Mouse (Mus musculus): ENCODE results near the gene Gm3755. TPM values are rescaled to one million over a fixed set of nuclear protein-coding genes. Genes with fewer than 3 reads are reported as not detected.
A peak's percentile ranks its signal among the peaks of the same experiment; 100 is the strongest.
"Not testable (repeated sequence)": the region's sequence is repeated elsewhere in the genome, so short reads cannot be mapped to it uniquely, and the experiment has no call there.

The Gm3755 gene
- polyA plus RNA-seq (2014; fragmentation: Nextera tagmentation; extraction: Ambion mirVana), result 0.16 TPM in 1 of 2 replicates, not detected in the other

DNA sequence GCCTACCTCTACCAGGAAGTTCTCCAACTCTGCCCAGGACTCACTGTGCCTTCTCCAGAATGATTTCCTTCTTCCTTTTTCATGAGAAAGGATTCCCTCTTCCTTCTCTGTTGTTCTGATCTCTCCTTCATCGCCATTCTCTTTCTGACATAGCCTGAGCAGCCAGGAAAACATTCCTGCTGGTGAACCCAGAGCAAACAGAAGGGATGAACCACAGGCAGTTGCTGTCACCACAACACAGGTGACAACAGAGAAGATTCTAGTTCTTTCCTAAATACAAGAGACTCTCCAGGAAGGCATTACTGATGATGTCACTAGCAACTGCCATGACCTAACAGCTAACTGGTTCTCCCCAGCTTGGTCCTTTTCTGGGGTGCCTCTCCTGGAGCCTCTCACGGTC is at the start of gene Gm3755:
Gene Gm3755 (minus strand): TSS at position 101 of the 400 bp plus-strand sequence.
- not testable (repeated sequence) for DNase-seq; H3K9ac ChIP-seq (replicated peaks; ENCODE audit: low read length); ATAC-seq (ENCODE audit: low FRiP score, low TSS enrichment); H3K4me1 ChIP-seq (ENCODE audit: control insufficient read depth, insufficient read depth, low read length); H3K4me2 ChIP-seq (ENCODE audit: low read length); H3K4me3 ChIP-seq (replicated peaks; ENCODE audit: low read depth, low read length); H3K27me3 ChIP-seq (ENCODE audit: control insufficient read depth, insufficient read depth, low read length); H3K27ac ChIP-seq (replicated peaks; ENCODE audit: low read depth, low read length); H3K36me3 ChIP-seq (ENCODE audit: control insufficient read depth, insufficient read depth, low read length); H3K9me3 ChIP-seq (ENCODE audit: control insufficient read depth, low read length)
- WGBS, result no CpG with 5 or more reads among the region's 2 CpGs

DNA sequence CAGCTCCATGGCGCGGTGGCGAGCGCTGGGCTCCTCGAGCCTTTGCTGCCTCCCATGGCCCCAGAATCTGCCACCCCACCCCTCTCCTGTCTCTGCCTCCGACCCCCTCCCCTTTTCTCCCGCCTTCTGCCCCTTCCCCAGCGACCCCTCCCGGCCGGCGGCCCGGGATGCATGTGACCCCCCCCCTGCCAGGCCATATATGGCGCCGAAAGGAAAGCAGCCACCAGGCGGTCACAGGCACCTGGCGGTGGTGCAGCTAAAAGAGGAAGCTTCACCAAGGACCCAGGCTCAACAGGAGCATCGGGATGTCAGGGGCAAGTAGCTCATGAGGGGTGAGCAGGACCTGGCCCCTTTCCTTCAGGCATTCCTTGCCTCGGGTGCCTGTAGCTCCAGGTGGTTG is 38.0 kb upstream of the Gm3755 start:
- ATAC-seq (ENCODE audit: low FRiP score, low TSS enrichment); H3K27ac ChIP-seq (replicated peaks; ENCODE audit: low read depth, low read length); H3K36me3 ChIP-seq (ENCODE audit: control insufficient read depth, insufficient read depth, low read length); H3K27me3 ChIP-seq (ENCODE audit: control insufficient read depth, insufficient read depth, low read length); H3K4me1 ChIP-seq (ENCODE audit: control insufficient read depth, insufficient read depth, low read length); H3K9me3 ChIP-seq (ENCODE audit: control insufficient read depth, low read length): not testable (repeated sequence)
- WGBS, result 0% methylated on average over 13 of the region's 18 CpGs
- DNase-seq, result peak; percentile 42
- peak overlapping the region; percentile 46; the same call in 1 of the 2 replicates for H3K9ac ChIP-seq (replicated peaks; ENCODE audit: low read length)
- H3K4me2 ChIP-seq (ENCODE audit: low read length), result peak overlapping the region; percentile 48
- H3K4me3 ChIP-seq (replicated peaks; ENCODE audit: low read depth, low read length), result peak overlapping the region; percentile 33

DNA sequence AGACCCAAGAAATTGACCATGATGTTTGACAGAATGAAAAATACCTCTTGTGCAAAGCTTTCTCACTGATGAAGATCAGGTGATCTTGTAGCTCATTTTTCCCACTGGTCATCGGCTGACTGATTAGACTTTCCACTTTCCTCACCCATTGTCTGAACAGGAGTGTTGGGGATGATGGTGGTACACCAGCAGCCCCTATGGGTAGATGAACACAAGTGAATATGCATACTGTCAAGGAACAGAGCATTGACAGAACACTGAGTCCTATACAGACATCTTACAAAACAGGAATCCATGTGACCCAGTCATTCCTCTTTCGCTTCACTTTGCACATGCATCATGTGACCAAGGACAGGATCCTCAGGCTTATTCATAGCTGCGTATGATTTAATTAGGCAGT is 32.9 kb upstream of the Gm3755 start, which contains the start of gene Gm3752:
Gene Gm3752 (minus strand): TSS at position 101 of the 400 bp plus-strand sequence.
- not testable (repeated sequence) for H3K4me2 ChIP-seq (ENCODE audit: low read length); H3K36me3 ChIP-seq (ENCODE audit: control insufficient read depth, insufficient read depth, low read length); H3K27me3 ChIP-seq (ENCODE audit: control insufficient read depth, insufficient read depth, low read length); ATAC-seq (ENCODE audit: low FRiP score, low TSS enrichment); H3K4me1 ChIP-seq (ENCODE audit: control insufficient read depth, insufficient read depth, low read length); DNase-seq; H3K27ac ChIP-seq (replicated peaks; ENCODE audit: low read depth, low read length); H3K9ac ChIP-seq (replicated peaks; ENCODE audit: low read length); H3K9me3 ChIP-seq (ENCODE audit: control insufficient read depth, low read length); H3K4me3 ChIP-seq (replicated peaks; ENCODE audit: low read depth, low read length)
- 73% methylated on average over 1 of the region's 3 CpGs for WGBS

DNA sequence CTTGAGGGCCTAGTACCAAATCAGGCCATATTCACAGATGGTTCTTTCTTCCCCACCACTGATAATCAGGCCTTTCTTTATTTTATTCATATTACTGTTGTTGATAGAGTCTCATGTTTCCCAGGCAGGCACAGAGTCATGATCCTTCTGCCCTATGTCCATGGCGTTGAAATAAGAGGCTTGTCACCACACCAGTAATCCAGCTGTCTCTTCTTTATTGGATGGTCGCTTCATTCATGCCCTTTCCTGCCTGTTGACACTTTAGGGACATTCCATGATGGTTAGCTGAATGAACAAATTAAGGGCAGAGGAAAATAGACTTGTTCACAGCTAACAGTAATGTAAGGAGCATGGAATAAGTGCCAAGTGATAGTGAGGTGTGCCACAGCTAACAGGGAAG is 28.2 kb downstream of the Gm3755 start:
- not testable (repeated sequence) for ATAC-seq (ENCODE audit: low FRiP score, low TSS enrichment); H3K36me3 ChIP-seq (ENCODE audit: control insufficient read depth, insufficient read depth, low read length); H3K27me3 ChIP-seq (ENCODE audit: control insufficient read depth, insufficient read depth, low read length); H3K9ac ChIP-seq (replicated peaks; ENCODE audit: low read length); H3K4me1 ChIP-seq (ENCODE audit: control insufficient read depth, insufficient read depth, low read length); DNase-seq; H3K27ac ChIP-seq (replicated peaks; ENCODE audit: low read depth, low read length); H3K4me3 ChIP-seq (replicated peaks; ENCODE audit: low read depth, low read length); H3K4me2 ChIP-seq (ENCODE audit: low read length); H3K9me3 ChIP-seq (ENCODE audit: control insufficient read depth, low read length)
- 81% methylated on average over 2 of the region's 2 CpGs for WGBS

Other genes starting within 250 kb of the Gm3755 start
- not detected in 2 replicates for gene Gm3727, start 186.2 kb downstream of the Gm3755 start, polyA plus RNA-seq (2014; fragmentation: Nextera tagmentation; extraction: Ambion mirVana)
- 6.0 and 6.6 TPM in 2 replicates for gene Gm3739, start 135.9 kb downstream of the Gm3755 start, polyA plus RNA-seq (2014; fragmentation: Nextera tagmentation; extraction: Ambion mirVana)
- not detected in 2 replicates for gene Gm5797, start 118.5 kb downstream of the Gm3755 start, polyA plus RNA-seq (2014; fragmentation: Nextera tagmentation; extraction: Ambion mirVana)
- gene Gm8374, start 85.8 kb downstream of the Gm3755 start, polyA plus RNA-seq (2014; fragmentation: Nextera tagmentation; extraction: Ambion mirVana), result not detected in 2 replicates
- 14.9 and 18.1 TPM in 2 replicates for gene Gm3752, start 32.8 kb upstream of the Gm3755 start, polyA plus RNA-seq (2014; fragmentation: Nextera tagmentation; extraction: Ambion mirVana)
- gene Gm3558, start 117.6 kb upstream of the Gm3755 start, polyA plus RNA-seq (2014; fragmentation: Nextera tagmentation; extraction: Ambion mirVana), result 5.3 and 9.4 TPM in 2 replicates
- gene Gm10338, start 144.7 kb upstream of the Gm3755 start, polyA plus RNA-seq (2014; fragmentation: Nextera tagmentation; extraction: Ambion mirVana), result not detected in 2 replicates
- not detected in 2 replicates for gene Gm10128, start 193.1 kb upstream of the Gm3755 start, polyA plus RNA-seq (2014; fragmentation: Nextera tagmentation; extraction: Ambion mirVana)

Measured in midbrain, embryonic 14.5 days (tissue).